Mouse (Mus musculus): ENCODE measurements around the gene Erbb2.

GRCm38 (mm10) chr11:98485749-98486148 lies 73.5 kb downstream of the Erbb2 start:
- no peak for TF ChIP-seq CTCF (IDR thresholded peaks at IDR 0.05)
- no peak for TF ChIP-seq POLR2A (IDR thresholded peaks at IDR 0.05; ENCODE audit: insufficient read depth, low read depth, low read length)
- TF ChIP-seq EP300 (IDR thresholded peaks at IDR 0.05; ENCODE audit: insufficient read depth, low read depth, low read length) = no peak
